Mouse (Mus musculus): Measurements from ENCODE around the gene Uevld.

DNA sequence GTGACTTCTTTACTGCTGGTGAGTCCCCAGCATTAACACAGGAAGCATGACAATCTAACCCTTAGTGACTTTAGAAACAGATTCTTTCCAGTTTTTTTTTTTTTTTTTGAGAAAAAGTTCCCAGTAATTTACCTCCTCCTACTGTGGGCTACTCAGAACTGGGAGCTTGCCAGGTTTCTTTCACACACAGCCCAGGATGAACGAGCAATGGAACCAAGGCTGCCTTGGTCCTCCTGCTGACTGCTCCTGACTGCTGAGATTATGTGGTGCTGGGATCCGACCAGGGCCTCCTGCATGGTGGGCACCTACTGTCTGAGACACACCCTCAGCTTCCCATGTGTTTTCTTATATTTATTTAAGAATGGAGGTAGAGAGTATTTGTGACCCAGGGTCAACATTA, 28.7 kb upstream of the Uevld start:
- TF ChIP-seq CTCF (IDR thresholded peaks at IDR 0.05; ENCODE audit: control insufficient read depth, insufficient read depth, low read length) (no peak), POLR2A (IDR thresholded peaks at IDR 0.05; ENCODE audit: borderline replicate concordance, control insufficient read depth, low read depth, low read length) (no peak)
